In the genomic region with DNA sequence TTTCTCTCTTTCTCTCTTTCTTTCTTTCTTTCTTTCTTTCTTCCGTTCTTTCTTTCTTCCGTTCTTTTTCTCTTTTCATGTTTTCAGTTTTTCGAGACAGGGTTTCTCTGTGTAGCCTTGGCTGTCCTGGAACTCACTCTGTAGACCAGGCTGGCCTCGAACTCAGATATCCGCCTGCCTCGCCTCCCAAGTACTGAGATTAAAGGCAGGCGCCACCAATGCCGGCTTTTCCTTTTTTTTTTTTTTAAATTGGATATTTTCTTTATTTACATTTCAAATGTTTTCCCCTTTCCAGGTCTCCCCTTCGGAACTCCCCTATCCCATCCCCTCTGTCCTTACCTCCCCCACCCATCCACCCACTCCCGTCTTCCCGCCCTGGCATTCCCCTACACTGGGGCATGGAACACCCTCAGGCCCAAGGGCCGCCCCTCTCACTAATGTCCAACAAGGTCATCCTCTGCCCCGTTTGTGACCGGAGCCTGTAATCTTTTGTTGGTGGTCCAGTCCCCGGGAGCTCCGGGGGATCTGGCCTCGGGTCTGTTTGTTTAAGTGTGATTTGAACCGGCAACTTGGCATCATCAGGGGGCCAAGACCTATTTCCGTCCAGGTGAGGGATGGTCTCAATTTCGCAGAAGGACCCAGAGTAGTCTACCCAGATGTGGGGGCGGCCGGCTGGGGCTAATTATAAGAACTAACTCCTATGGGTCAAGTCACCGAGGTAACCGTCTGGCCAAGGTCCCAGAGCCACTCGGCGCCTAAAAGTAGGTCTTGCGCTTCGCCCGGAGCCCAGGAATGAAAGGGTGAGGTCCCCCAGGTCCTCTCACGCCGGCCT, we compare ENCODE assay signal across 9 mouse cellular contexts. TPM values are rescaled to one million over a fixed set of nuclear protein-coding genes. Genes with fewer than 3 reads are reported as not detected.
DNase-seq lines count a peak whose midpoint lies in the region; ATAC-seq and TF ChIP-seq lines count a peak whose summit lies in the region.
"Had no signal": no experiment of that assay in that cellular context is flagged by ENCODE, and none has a peak within 500 bp of the region (broad histone marks: within the 10 kb centered on the region; RNA-seq: fewer than 3 reads in every experiment).

No protein-coding gene starts in this region.

- peak overlapping the region; percentile 49 for H3K4me3 ChIP-seq in kidney, adult 2 months (ENCODE audit: insufficient read depth, low read depth, low read length)
- peak overlapping the region; percentile 72 for H3K4me3 ChIP-seq in midbrain, embryonic 12.5 days

- TF ChIP-seq CTCF in kidney, adult 2 months (conservative IDR thresholded peaks at IDR 0.05; ENCODE audit: insufficient read depth, insufficient read length, low read depth, low read length), result no peak

- H3K4me1 ChIP-seq in kidney, adult 2 months (ENCODE audit: control insufficient read depth, insufficient read depth, low read length), result no peaks in the 10 kb centered on the region
- H3K4me1 ChIP-seq in midbrain, embryonic 12.5 days, result peaks cover 14% of the 10 kb centered on the region

- 28% methylated on average over 31 of the region's 31 CpGs for WGBS in kidney, adult 2 months
- 26% methylated on average over 31 of the region's 31 CpGs for WGBS in midbrain, embryonic 12.5 days

- TF ChIP-seq POLR2A in kidney, adult 2 months (IDR thresholded peaks at IDR 0.05; ENCODE audit: low read depth, low read length), result no peak

- H3K27ac ChIP-seq in kidney, adult 2 months (ENCODE audit: insufficient read depth, low read depth, low read length), result no peak overlapping the region
- H3K27ac ChIP-seq in midbrain, embryonic 12.5 days (replicated peaks), result no peak overlapping the region

- H3K27me3 ChIP-seq in kidney, adult 2 months (replicated peaks; ENCODE audit: control insufficient read depth, insufficient read depth, low read length), result no peaks in the 10 kb centered on the region
- H3K27me3 ChIP-seq in midbrain, embryonic 12.5 days, result peaks cover 13% of the 10 kb centered on the region; the same call in 1 of the 2 replicates

- H3K4me2 ChIP-seq in midbrain, embryonic 12.5 days (replicated peaks), result peak overlapping the region; percentile 60

- H3K36me3 ChIP-seq in kidney, adult 2 months (ENCODE audit: control insufficient read depth, insufficient read depth, low read length), result peaks cover 11% of the 10 kb centered on the region
- peaks cover 31% of the 10 kb centered on the region for H3K36me3 ChIP-seq in midbrain, embryonic 12.5 days

- no peak overlapping the region; the same call in 1 of the 2 replicates for H3K9ac ChIP-seq in midbrain, embryonic 12.5 days (replicated peaks)

- peak; percentile 45 for ATAC-seq in midbrain, embryonic 12.5 days (ENCODE audit: low FRiP score, low read depth)
- ATAC-seq in activated CD4-positive, CD25-positive, alpha-beta regulatory T cell, adult 4 months, result no peak

- DNase-seq in kidney, adult 2 months, result no peak
- DNase-seq in kidney, adult 18-20 months, result no peak
- peak; percentile 5 for DNase-seq in T-cell, adult 2 months (ENCODE audit: low spot score)
- DNase-seq in heart, postnatal 4 days, result peak; percentile 13
- no peak for DNase-seq in embryo, embryonic 10 days (ENCODE audit: low spot score)
- DNase-seq in spleen, adult 12 weeks (ENCODE audit: low spot score), result no peak

- 0 out of 2 replicates have a peak, but pooled peaks cover 2% of the 10 kb centered on the region for H3K9me3 ChIP-seq in midbrain, embryonic 12.5 days

RNA-seq across cellular contexts. Expression of a gene that starts 0.6 kb away (rescaled TPM):
- 1,040 and 1,128 TPM in 2 replicates for polyA plus RNA-seq in kidney, adult 2 months (2012; rRNA removed)
- 100 to 1,000 TPM; 896 to 908 TPM for total RNA-seq in heart, postnatal 4 days (2021)
- 743 and 773 TPM in 2 replicates for polyA plus RNA-seq in midbrain, embryonic 12.5 days (2016; fragmentation: Nextera tagmentation; extraction: Ambion mirVana)
- 1,000 to 10,000 TPM; 2,145 to 2,203 TPM for polyA plus RNA-seq in activated CD4-positive, CD25-positive, alpha-beta regulatory T cell, adult 4 months (2017; shearing (Covaris generic))

RNA-seq across cellular contexts. Expression of a gene that starts 12.4 kb away (rescaled TPM):
- polyA plus RNA-seq in kidney, adult 2 months (2012; rRNA removed), result 0.07 and 0.13 TPM in 2 replicates
- under 1 TPM; 0.21 to 0.32 TPM for total RNA-seq in heart, postnatal 4 days (2021)
- 0.10 TPM in 1 of 2 replicates, not detected in the other for polyA plus RNA-seq in midbrain, embryonic 12.5 days (2016; fragmentation: Nextera tagmentation; extraction: Ambion mirVana)
- not detected for polyA plus RNA-seq in activated CD4-positive, CD25-positive, alpha-beta regulatory T cell, adult 4 months (2017; shearing (Covaris generic))
- polyA plus RNA-seq: Patski had no signal

RNA-seq across cellular contexts. Expression of a gene that starts 26.1 kb away (rescaled TPM):
- polyA plus RNA-seq in kidney, adult 2 months (2012; rRNA removed), result 0.33 and 0.46 TPM in 2 replicates
- total RNA-seq in heart, postnatal 4 days (2021), result not detected
- polyA plus RNA-seq in midbrain, embryonic 12.5 days (2016; fragmentation: Nextera tagmentation; extraction: Ambion mirVana), result 0.20 TPM in 1 of 2 replicates, not detected in the other
- polyA plus RNA-seq in activated CD4-positive, CD25-positive, alpha-beta regulatory T cell, adult 4 months (2017; shearing (Covaris generic)), result not detected
- polyA plus RNA-seq: Patski had no signal

RNA-seq across cellular contexts. Expression of a gene that starts 29.1 kb away (rescaled TPM):
- polyA plus RNA-seq in kidney, adult 2 months (2012; rRNA removed), result 88.9 and 104 TPM in 2 replicates
- 10 to 100 TPM; 57.9 to 66.3 TPM for total RNA-seq in heart, postnatal 4 days (2021)
- 60.4 and 65.3 TPM in 2 replicates for polyA plus RNA-seq in midbrain, embryonic 12.5 days (2016; fragmentation: Nextera tagmentation; extraction: Ambion mirVana)
- 10 to 100 TPM; 31.4 to 37.2 TPM for polyA plus RNA-seq in activated CD4-positive, CD25-positive, alpha-beta regulatory T cell, adult 4 months (2017; shearing (Covaris generic))

RNA-seq across cellular contexts. Expression of a gene that starts 56.5 kb away (rescaled TPM):
- polyA plus RNA-seq in kidney, adult 2 months (2012; rRNA removed), result 38.2 and 44.7 TPM in 2 replicates
- 10 to 100 TPM; 32.1 to 36.8 TPM for total RNA-seq in heart, postnatal 4 days (2021)
- 5.9 and 6.7 TPM in 2 replicates for polyA plus RNA-seq in midbrain, embryonic 12.5 days (2016; fragmentation: Nextera tagmentation; extraction: Ambion mirVana)
- under 1 TPM; 0.10 to 0.28 TPM for polyA plus RNA-seq in activated CD4-positive, CD25-positive, alpha-beta regulatory T cell, adult 4 months (2017; shearing (Covaris generic))

Comparison
In these comparisons a context has a peak if more than half of its experiments do, and no peak if none do; other contexts are left out.
1. DNase-seq: peak in T-cell, adult 2 months (single experiment) and heart, postnatal 4 days (single experiment); none in kidney, adult 2 months (single experiment), kidney, adult 18-20 months (single experiment), embryo, embryonic 10 days (single experiment) and spleen, adult 12 weeks (single experiment).